Mouse (Mus musculus) limb, embryonic 15.5 days (tissue): ENCODE measurements at regions not wholly inside any gene's neighbourhood (a gene's known extent, or its start where the extent isn't known, plus 50 kb on each side); places are given as distances from the start of the nearest gene placed in this dataset.

Source experiments
- ATAC-seq: fragments of 200-750 bp; cut with Nextera tagmentation; 2 replicates; pipeline ENCODE4 v1.8.0; 2017; ENCODE audit warnings: low read depth, moderate TSS enrichment; ENCODE audit not compliant: insufficient number of reproducible peaks, low FRiP score, low TSS enrichment
- H3K27ac ChIP-seq: fragments of 300-500 bp; sonication (generic); 2 replicates; pipeline ENCODE4 v1.5.1; 2015; ENCODE audit warnings: moderate library complexity, mild to moderate bottlenecking, inconsistent platforms
- H3K27me3 ChIP-seq: fragments of 300-500 bp; sonication (generic); 2 replicates; pipeline ENCODE4 v1.6.1; 2015; ENCODE audit warnings: inconsistent platforms
- H3K36me3 ChIP-seq: fragments of 300-500 bp; sonication (generic); 2 replicates; pipeline ENCODE4 v1.6.1; 2015; ENCODE audit warnings: inconsistent platforms
- H3K4me1 ChIP-seq: fragments of 300-500 bp; sonication (generic); 2 replicates; pipeline ENCODE4 v1.6.1; 2015; ENCODE audit warnings: inconsistent platforms
- H3K4me2 ChIP-seq: fragments of 300-500 bp; sonication (generic); 2 replicates; pipeline ENCODE4 v1.6.1; 2015; ENCODE audit warnings: mild to moderate bottlenecking, inconsistent platforms
- H3K4me3 ChIP-seq: fragments of 300-500 bp; sonication (generic); 2 replicates; pipeline ENCODE4 v1.5.1; 2015; ENCODE audit warnings: mild to moderate bottlenecking, inconsistent platforms
- H3K9ac ChIP-seq: fragments of 300-500 bp; sonication (generic); 2 replicates; pipeline ENCODE4 v1.6.1; 2015; ENCODE audit warnings: inconsistent platforms
- H3K9me3 ChIP-seq: fragments of 300-500 bp; sonication (generic); 2 replicates; pipeline ENCODE4 v1.6.1; 2016; ENCODE audit warnings: inconsistent platforms
- WGBS: fragments of 180-500 bp; shearing (Covaris S2); methylation state at CpG from one replicate; pipeline ENCODE4 v1.1.7; 2015; 5-methylcytosine and 5-hydroxymethylcytosine counted together

DNA sequence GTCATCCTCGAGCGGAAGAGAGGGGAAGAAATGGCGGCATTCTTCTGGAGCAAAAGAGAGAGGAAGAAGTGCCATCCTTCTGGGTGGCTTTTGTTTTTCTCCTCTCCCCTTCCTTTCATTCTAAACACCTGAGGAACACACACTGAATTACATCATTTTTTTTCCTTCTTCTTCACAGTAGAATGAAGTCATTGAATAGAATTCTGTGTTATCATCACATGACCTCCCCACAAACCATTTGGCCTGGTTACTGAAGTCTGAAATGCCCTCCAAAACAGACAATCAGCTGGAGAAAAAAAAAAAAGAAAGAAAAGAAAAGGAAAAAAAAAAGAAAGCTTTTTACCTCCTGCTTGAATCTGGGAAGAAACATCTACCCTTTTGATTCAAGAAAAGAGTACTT, 406.6 kb downstream of the Efnb2 start:
- H3K27ac ChIP-seq, result no peak overlapping the region
- H3K36me3 ChIP-seq, result no peaks in the 10 kb centered on the region
- H3K27me3 ChIP-seq, result no peaks in the 10 kb centered on the region
- H3K9ac ChIP-seq, result no peak overlapping the region
- ATAC-seq, result no peak
- no peak overlapping the region for H3K4me3 ChIP-seq
- H3K9me3 ChIP-seq, result no peaks in the 10 kb centered on the region
- no peak overlapping the region for H3K4me2 ChIP-seq
- WGBS, result 100% methylated on average over 3 of the region's 3 CpGs
- peaks cover 4% of the 10 kb centered on the region for H3K4me1 ChIP-seq

DNA sequence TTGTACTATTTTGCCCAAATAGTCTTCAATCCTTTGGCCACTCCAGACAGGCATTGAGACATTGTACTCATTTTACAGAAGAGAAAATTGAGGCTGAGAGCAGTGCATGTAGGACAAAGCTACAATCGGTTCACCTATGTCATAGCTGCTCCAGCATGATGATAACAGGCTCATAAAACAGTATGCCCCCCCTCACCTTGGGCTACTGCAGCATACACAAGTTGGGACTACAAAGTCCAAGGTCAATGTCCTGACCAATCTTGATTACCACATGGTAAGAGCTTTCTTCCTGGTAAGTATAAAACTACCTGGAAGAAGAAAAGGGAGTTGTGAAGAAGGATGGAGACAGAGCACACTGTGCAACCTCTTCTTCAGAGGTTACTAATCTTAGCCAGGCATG, 416.4 kb downstream of the Efnb2 start:
- Histone ChIP-seq H3K27me3 (no peaks in the 10 kb centered on the region), H3K4me1 (peaks cover 16% of the 10 kb centered on the region), H3K4me3 (no peak overlapping the region), H3K4me2 (no peak overlapping the region), H3K36me3 (no peaks in the 10 kb centered on the region), H3K9ac (no peak overlapping the region), H3K27ac (no peak overlapping the region), H3K9me3 (no peaks in the 10 kb centered on the region)
- WGBS, result 86% methylated on average over 1 of the region's 1 CpGs
- ATAC-seq, result no peak

DNA sequence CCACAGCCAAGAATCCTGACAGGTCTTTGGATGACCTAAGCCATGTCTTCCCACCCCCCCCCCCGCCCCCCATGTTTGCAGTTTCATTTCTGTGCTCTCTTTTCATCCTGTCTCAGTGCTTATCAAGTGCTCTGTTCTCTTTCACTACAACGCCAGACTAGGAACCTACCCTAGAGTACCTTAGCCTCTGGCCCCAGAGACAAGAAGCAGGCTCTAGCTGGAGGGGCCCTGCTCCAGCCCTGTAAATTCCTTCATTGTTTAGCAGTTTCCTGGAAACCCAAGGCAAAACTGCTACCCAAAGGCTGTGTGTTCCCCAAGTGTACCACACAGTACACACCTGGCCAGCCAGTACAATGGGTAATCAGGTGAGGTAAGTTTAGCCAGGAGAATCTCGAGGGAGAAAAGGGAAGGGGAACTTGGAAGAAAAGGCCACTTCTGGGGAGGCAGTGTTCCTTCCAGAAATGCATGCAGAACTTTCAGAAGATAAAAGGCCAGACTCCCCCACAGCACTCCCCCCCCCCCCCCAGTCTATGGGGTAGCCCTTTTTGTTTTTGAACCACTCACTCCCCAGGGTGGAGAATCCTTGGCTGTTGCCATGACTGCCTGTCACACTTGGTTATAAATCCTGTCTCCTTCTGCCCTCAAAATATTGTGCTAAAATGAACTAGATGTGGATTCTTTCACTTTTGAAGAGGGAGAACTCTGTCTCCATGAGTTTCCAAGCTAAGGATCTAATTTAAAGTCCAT, 419.1 kb downstream of the Efnb2 start:
- no peak for ATAC-seq
- Histone ChIP-seq H3K36me3 (no peaks in the 10 kb centered on the region), H3K4me2 (no peak overlapping the region), H3K4me3 (no peak overlapping the region), H3K27ac (no peak overlapping the region), H3K9ac (no peak overlapping the region), H3K9me3 (no peaks in the 10 kb centered on the region), H3K27me3 (no peaks in the 10 kb centered on the region), H3K4me1 (peaks cover 12% of the 10 kb centered on the region)
- WGBS, result 26% methylated on average over 3 of the region's 3 CpGs

DNA sequence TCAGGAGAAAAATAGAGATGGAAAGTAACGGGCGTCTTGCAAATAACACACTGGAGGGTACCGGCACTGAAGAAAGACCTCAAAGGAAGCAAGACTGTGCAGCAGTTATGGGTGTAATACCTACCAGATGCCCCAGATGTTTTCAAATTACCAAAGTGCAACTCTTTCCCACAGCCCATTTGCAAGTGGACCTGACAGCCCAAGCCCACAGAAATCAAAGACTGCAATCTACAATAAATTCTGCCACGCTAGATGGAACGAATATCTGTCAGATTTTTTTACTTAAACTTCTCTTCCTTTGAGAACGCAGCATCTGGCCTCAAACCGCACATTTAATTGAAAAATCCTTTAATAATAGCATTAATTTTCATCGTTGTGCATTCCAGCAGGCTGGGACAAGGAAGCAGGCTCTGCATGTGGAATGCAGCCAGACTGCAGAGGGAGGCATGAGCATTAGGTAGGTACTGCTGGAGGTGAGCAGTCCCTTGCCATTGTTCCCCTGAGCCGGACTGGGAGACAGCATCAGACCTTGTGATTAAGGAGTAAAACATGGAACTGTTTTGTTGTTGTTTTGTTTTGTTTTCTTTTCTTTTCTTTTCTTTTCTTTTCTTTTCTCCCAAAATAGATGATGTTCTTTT, 419.9 kb downstream of the Efnb2 start:
- no peak overlapping the region for H3K27ac ChIP-seq
- H3K9me3 ChIP-seq, result no peaks in the 10 kb centered on the region
- H3K36me3 ChIP-seq, result no peaks in the 10 kb centered on the region
- ATAC-seq, result no peak
- H3K4me3 ChIP-seq, result no peak overlapping the region
- H3K4me2 ChIP-seq, result no peak overlapping the region
- H3K27me3 ChIP-seq, result no peaks in the 10 kb centered on the region
- peaks cover 12% of the 10 kb centered on the region for H3K4me1 ChIP-seq
- H3K9ac ChIP-seq, result no peak overlapping the region
- 23% methylated on average over 9 of the region's 9 CpGs for WGBS

DNA sequence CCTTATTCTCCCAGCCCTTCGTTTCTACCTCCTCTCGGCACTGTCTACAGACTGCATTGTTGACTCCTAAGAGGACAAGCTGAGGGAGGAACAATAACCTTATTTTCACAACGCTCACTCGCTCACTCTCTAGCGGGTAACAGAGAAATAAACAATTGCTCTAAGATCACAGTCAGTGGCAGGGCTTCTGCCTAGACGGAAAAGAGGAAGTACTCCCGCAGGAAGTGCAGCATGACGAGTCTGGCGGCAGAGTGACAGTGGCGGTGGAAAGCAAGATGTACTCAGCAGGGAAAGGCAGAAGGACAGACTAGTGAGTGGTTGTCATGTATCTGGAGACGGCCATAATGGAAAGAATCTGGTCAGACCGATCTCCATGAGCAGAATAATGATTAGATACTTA, 421.6 kb downstream of the Efnb2 start:
- H3K27me3 ChIP-seq, result no peaks in the 10 kb centered on the region
- no peaks in the 10 kb centered on the region for H3K36me3 ChIP-seq
- no peak overlapping the region for H3K9ac ChIP-seq
- H3K4me3 ChIP-seq, result no peak overlapping the region
- 72% methylated on average over 12 of the region's 12 CpGs for WGBS
- no peak for ATAC-seq
- H3K27ac ChIP-seq, result no peak overlapping the region
- H3K4me1 ChIP-seq, result peaks cover 12% of the 10 kb centered on the region
- no peaks in the 10 kb centered on the region for H3K9me3 ChIP-seq
- no peak overlapping the region for H3K4me2 ChIP-seq

DNA sequence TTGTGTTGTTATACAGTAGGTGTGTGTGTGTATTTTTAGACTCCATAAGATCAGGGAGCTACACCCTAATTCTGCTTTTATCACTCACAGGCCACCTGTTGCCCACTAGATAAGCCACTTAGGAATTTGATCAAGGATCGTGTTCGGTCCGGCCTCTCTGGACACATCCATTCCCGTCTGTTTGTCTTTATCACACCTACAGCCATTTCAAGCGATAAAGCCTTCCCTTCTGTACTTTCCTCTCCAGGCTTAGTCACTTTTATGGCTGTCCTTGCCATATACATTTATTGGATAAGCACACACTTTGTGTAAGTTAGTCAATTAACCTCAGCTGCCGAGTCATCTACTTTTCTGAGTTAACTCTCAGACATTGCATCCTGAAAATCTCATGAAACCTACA, 423.0 kb downstream of the Efnb2 start:
- no peak for ATAC-seq
- Histone ChIP-seq H3K4me2 (no peak overlapping the region), H3K9ac (no peak overlapping the region), H3K27me3 (no peaks in the 10 kb centered on the region), H3K27ac (no peak overlapping the region), H3K4me1 (peaks cover 12% of the 10 kb centered on the region), H3K36me3 (no peaks in the 10 kb centered on the region), H3K9me3 (no peaks in the 10 kb centered on the region), H3K4me3 (no peak overlapping the region)
- WGBS, result 66% methylated on average over 6 of the region's 6 CpGs

DNA sequence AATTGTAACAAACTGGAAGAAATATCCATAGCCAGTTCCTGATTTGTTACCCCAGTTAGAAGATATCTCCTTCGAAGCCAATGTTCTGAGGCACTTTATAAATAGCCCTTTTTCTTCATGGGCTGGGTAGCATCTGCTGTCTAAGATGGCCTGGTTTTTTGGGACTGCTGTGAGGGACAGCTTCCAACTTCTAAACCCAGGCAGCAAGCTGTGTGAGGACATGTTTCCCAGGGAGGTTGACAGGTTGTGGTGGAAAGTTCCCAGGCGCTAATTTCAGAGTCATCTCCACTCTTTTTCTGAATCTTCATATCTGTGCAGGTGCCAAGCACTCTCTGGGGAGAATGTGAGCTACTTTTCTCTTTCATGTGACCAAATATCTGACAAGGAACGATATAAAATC, 427.4 kb downstream of the Efnb2 start:
- Histone ChIP-seq H3K4me1 (no peaks in the 10 kb centered on the region), H3K27ac (no peak overlapping the region), H3K36me3 (no peaks in the 10 kb centered on the region), H3K9me3 (no peaks in the 10 kb centered on the region), H3K4me2 (no peak overlapping the region), H3K27me3 (no peaks in the 10 kb centered on the region), H3K4me3 (no peak overlapping the region), H3K9ac (no peak overlapping the region)
- no peak for ATAC-seq
- 87% methylated on average over 3 of the region's 3 CpGs for WGBS

DNA sequence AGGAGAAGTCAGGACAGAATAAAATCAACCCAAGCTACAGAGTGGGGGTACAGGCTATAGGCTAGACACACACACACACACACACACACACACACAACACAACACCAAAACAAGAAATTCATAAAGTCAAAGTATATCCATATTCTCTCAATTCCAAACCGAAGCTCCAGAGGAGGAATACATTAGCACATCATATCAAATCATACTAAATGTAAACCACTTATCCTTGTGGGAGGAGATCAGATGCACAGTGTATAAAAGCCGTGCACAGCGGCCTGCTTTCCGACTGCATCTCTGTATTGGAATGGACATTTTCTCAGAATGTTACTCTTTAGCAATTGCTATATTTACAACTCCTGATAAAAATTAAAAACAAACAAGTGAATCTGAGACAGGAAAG, 427.9 kb downstream of the Efnb2 start:
- Histone ChIP-seq H3K4me2 (no peak overlapping the region), H3K27me3 (no peaks in the 10 kb centered on the region), H3K4me1 (no peaks in the 10 kb centered on the region), H3K27ac (no peak overlapping the region), H3K9ac (no peak overlapping the region), H3K9me3 (no peaks in the 10 kb centered on the region), H3K36me3 (no peaks in the 10 kb centered on the region), H3K4me3 (no peak overlapping the region)
- ATAC-seq, result no peak
- WGBS, result 88% methylated on average over 4 of the region's 4 CpGs

DNA sequence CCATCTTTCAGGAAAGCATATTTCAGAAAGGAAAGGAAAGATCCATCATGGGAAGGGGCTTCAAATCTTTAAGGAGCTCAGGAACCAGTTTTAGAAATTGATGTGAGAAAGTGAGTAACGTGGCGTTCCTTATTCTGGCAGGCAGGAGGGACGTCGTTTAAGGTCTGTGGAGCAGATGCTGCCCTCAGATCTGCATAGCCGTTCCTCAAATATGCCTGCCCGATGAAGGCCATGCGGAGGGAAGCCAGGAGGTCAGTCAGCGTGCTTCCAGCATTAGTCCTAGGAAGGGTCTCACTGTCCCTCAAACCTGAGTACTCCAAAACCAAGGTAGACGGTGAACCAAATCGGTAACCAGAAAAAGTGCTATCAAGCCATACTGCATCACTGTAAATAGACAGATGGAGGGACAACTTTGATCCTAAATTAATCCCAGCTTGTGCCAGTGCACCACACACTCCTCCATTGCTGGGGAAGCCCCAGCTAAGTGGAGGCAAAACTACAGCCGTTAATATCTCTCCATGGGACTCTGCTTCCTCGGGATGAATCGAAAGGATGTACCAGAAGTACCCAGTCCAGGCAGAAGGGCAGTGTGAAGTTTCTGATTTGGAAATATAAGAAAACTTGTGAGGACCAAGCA, 428.9 kb downstream of the Efnb2 start:
- Histone ChIP-seq H3K4me1 (no peaks in the 10 kb centered on the region), H3K4me2 (no peak overlapping the region), H3K4me3 (no peak overlapping the region), H3K27me3 (no peaks in the 10 kb centered on the region), H3K27ac (no peak overlapping the region), H3K9ac (no peak overlapping the region), H3K9me3 (no peaks in the 10 kb centered on the region), H3K36me3 (no peaks in the 10 kb centered on the region)
- WGBS, result 41% methylated on average over 13 of the region's 13 CpGs
- ATAC-seq, result no peak

DNA sequence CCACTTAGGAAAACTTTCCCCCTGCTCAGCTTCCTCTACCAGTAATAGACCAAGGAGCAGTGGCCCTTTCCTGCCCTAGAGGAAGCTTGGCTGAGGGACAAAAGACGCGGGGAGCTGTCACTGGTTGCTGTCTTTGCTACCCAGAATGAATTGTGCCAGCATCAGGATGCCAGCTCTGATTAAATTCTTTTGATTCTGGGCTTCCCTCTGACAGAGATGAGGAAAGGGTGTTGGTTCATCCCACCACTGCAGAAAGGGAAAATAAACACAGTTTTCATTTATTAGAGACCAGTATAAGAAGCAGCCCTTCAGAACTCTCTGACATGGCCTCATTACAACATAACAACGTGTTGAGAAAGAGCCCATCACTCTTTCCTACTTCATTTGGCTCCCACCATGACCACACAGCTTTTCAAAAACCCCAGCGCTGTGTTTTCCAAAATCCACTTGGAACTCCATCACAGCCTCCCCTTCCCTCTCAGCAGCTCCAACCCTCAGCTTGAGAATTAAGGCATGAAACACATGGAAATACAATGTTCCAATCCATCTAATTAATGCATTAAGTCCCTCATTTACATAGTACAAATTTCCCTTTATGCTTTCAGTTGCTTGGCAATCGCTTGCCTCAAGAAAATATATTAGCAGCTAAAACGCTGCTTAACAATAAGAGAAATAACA, 429.6 kb downstream of the Efnb2 start:
- WGBS, result 63% methylated on average over 6 of the region's 6 CpGs
- no peaks in the 10 kb centered on the region for H3K27me3 ChIP-seq
- no peak overlapping the region for H3K4me2 ChIP-seq
- H3K9ac ChIP-seq, result no peak overlapping the region
- no peaks in the 10 kb centered on the region for H3K9me3 ChIP-seq
- H3K27ac ChIP-seq, result no peak overlapping the region
- ATAC-seq, result no peak
- H3K4me1 ChIP-seq, result no peaks in the 10 kb centered on the region
- no peak overlapping the region for H3K4me3 ChIP-seq
- no peaks in the 10 kb centered on the region for H3K36me3 ChIP-seq

DNA sequence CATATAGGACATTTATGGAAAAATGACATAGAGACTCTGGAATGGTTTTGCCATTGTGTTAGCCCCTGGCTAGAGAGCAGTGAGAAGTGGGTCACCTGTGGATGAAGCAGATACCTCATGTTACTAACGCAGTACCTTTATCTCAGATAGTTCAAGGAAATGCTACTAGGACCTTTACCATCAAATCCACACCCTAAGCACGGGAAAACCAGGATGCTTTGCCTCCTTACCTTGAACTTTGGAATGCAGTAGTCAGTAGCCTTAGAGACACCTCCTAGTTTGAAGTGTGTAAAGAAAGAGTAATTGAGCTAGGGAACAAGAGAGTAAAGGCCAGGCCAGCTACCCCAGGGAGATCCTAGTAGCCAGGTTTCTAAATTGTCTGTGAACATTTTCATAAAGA, 435.0 kb downstream of the Efnb2 start:
- H3K27me3 ChIP-seq, result no peaks in the 10 kb centered on the region
- H3K4me1 ChIP-seq, result no peaks in the 10 kb centered on the region
- H3K4me2 ChIP-seq, result no peak overlapping the region
- no peaks in the 10 kb centered on the region for H3K36me3 ChIP-seq
- no peak overlapping the region for H3K9ac ChIP-seq
- H3K9me3 ChIP-seq, result no peaks in the 10 kb centered on the region
- ATAC-seq, result no peak
- H3K4me3 ChIP-seq, result no peak overlapping the region
- H3K27ac ChIP-seq, result no peak overlapping the region
- 89% methylated on average over 2 of the region's 2 CpGs for WGBS

DNA sequence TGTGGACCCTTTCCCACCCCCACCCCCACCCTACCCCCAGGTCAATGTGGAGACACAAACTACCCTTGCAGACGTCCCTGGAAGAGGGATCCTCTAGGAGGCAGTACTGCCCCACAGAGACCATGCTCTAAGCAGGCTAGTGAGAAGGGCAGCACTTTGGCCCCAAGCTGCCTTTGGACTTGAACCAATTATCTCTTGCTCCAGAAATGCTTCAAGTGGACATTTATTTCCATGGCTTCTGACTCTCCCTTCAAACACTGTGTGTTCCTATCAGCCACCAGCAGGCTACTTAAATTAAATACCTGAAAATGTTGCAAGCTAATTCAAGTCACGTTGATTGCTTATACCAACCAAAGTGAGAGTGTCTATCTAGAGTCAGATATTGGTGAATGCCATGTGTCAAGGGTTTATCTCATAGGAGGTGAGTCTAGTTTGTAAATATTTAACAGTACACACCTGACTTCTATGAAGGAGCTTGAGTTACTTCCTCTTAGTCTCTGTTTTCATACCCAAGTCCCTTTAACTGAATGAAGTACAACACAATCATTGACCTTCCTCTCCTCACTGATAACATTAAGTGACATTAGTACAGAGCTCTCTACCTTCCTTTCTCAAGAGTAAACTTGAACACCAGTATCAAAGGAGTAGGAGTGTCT, 435.7 kb downstream of the Efnb2 start:
- H3K4me3 ChIP-seq, result no peak overlapping the region
- H3K4me2 ChIP-seq, result no peak overlapping the region
- H3K36me3 ChIP-seq, result no peaks in the 10 kb centered on the region
- H3K9ac ChIP-seq, result no peak overlapping the region
- no peaks in the 10 kb centered on the region for H3K27me3 ChIP-seq
- WGBS, result 72% methylated on average over 2 of the region's 2 CpGs
- H3K27ac ChIP-seq, result no peak overlapping the region
- no peaks in the 10 kb centered on the region for H3K9me3 ChIP-seq
- no peak for ATAC-seq
- no peaks in the 10 kb centered on the region for H3K4me1 ChIP-seq
